Mouse (Mus musculus): ENCODE measurements at regions not wholly inside any gene's neighbourhood (a gene's known extent, or its start where the extent isn't known, plus 50 kb on each side); places are given as distances from the start of the nearest gene placed in this dataset.

DNA sequence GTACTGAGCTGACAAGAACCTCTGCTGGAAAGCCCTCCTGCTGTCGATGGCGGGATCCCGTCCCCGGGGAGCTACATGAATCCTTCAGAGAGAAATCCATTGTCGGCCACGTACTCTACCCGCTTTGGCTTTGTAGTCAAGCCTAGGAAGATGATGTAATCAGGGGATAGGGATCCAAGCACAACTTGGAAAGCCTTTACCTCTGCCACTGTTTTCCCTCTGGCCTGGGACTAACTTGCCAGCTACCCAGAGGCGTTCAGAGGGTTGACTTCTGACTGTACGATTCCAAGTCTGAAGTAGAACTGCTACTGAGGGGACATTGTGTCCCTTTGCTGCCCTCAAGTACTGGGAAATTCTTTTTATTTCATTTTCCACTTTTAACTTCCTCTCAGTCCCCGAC lies 110.2 kb upstream of the Nampt start:
- TF ChIP-seq CTCF (IDR thresholded peaks at IDR 0.05; ENCODE audit: low read depth) (no peak), EP300 (optimal IDR thresholded peaks at IDR 0.05) (no peak)

Data from stomach, postnatal 0 days (tissue).